ENCODE assay signal across 9 mouse cellular contexts in genomic region chr2:10010263-10010909, GRCm38 (mm10). TPM values are rescaled to one million over a fixed set of nuclear protein-coding genes. Genes with fewer than 3 reads are reported as not detected.
A peak's percentile ranks its signal among the peaks of the same experiment; 100 is the strongest.
DNase-seq lines count a peak whose midpoint lies in the region; ATAC-seq and TF ChIP-seq lines count a peak whose summit lies in the region.
"Had no signal": no experiment of that assay in that cellular context is flagged by ENCODE, and none has a peak within 500 bp of the region (broad histone marks: within the 10 kb centered on the region; RNA-seq: fewer than 3 reads in every experiment).

No protein-coding gene starts in this region.

- H3K4me1 ChIP-seq in heart, embryonic 10.5 days = peaks cover 18% of the 10 kb centered on the region
- H3K4me1 ChIP-seq in MEL (ENCODE audit: control insufficient read depth in 1 of 2, insufficient read depth in 2 of 2, low read length in 2 of 2) = peaks cover 11 to 14% of the 10 kb centered on the region in 2 experiments
- no peaks in the 10 kb centered on the region for H3K4me1 ChIP-seq in limb, embryonic 14.5 days (ENCODE audit: control insufficient read depth, insufficient read depth, low read length)
- no peaks in the 10 kb centered on the region for H3K4me1 ChIP-seq in stomach, postnatal 0 days (replicated peaks; ENCODE audit: control insufficient read depth, insufficient read depth)
- H3K4me1 ChIP-seq: embryonic facial prominence, embryonic 12.5 days had no signal

- peak; percentile 94 for TF ChIP-seq RAD21 in MEL (IDR thresholded peaks at IDR 0.05; ENCODE audit: low read depth, low read length)

- 0 out of 2 replicates have a peak, but pooled peaks have one; percentile 37 for ATAC-seq in limb, embryonic 14.5 days (ENCODE audit: low FRiP score, low read depth)
- no peak for ATAC-seq in stomach, postnatal 0 days (ENCODE audit: low FRiP score, low TSS enrichment)

- TF ChIP-seq POLR2A in MEL (IDR thresholded peaks at IDR 0.05; ENCODE audit: control insufficient read depth in 1 of 2, insufficient read depth in 1 of 2, low read depth in 1 of 2, low read length in 2 of 2, poor library complexity in 1 of 2) = no peak
- no peak for TF ChIP-seq POLR2A in limb, embryonic 14.5 days (IDR thresholded peaks at IDR 0.05; ENCODE audit: borderline replicate concordance, extremely low read depth, insufficient read depth, insufficient read length)

- H3K27me3 ChIP-seq in heart, embryonic 10.5 days (ENCODE audit: insufficient read depth, poor library complexity, severe bottlenecking) = no peaks in the 10 kb centered on the region
- H3K27me3 ChIP-seq in MEL (ENCODE audit: control insufficient read depth in 1 of 2, insufficient read depth in 2 of 2, low read length in 2 of 2) = no peaks in the 10 kb centered on the region
- H3K27me3 ChIP-seq in limb, embryonic 14.5 days (ENCODE audit: control insufficient read depth, insufficient read depth, low read length) = no peaks in the 10 kb centered on the region
- H3K27me3 ChIP-seq in stomach, postnatal 0 days (ENCODE audit: control insufficient read depth, insufficient read depth, low read length) = no peaks in the 10 kb centered on the region
- H3K27me3 ChIP-seq: embryonic facial prominence, embryonic 12.5 days had no signal

- no peak overlapping the region for H3K27ac ChIP-seq in heart, embryonic 10.5 days
- H3K27ac ChIP-seq in MEL (ENCODE audit: control insufficient read depth, low read depth, low read length) = no peak overlapping the region
- H3K27ac ChIP-seq in limb, embryonic 14.5 days (replicated peaks; ENCODE audit: low read depth, low read length) = no peak overlapping the region
- H3K27ac ChIP-seq in stomach, postnatal 0 days (replicated peaks) = no peak overlapping the region
- H3K27ac ChIP-seq: embryonic facial prominence, embryonic 12.5 days had no signal

- WGBS in heart, embryonic 10.5 days = 36% methylated on average over 7 of the region's 7 CpGs
- 29% methylated on average over 7 of the region's 7 CpGs for WGBS in limb, embryonic 14.5 days
- 42% methylated on average over 7 of the region's 7 CpGs for WGBS in stomach, postnatal 0 days

- H3K79me2 ChIP-seq in MEL (ENCODE audit: control insufficient read depth, insufficient read depth, low read length, poor library complexity) = peaks cover 27% of the 10 kb centered on the region

- no peak overlapping the region for H3K9ac ChIP-seq in MEL (ENCODE audit: control insufficient read depth, low read depth, low read length, poor library complexity, severe bottlenecking)
- H3K9ac ChIP-seq in limb, embryonic 14.5 days (ENCODE audit: low read depth, low read length, severe bottlenecking) = no peak overlapping the region
- H3K9ac ChIP-seq in stomach, postnatal 0 days (ENCODE audit: low read length) = no peak overlapping the region
- H3K9ac ChIP-seq: embryonic facial prominence, embryonic 12.5 days had no signal

- H3K4me2 ChIP-seq in limb, embryonic 14.5 days (replicated peaks; ENCODE audit: low read depth, low read length, severe bottlenecking) = no peak overlapping the region
- H3K4me2 ChIP-seq in stomach, postnatal 0 days (replicated peaks; ENCODE audit: low read depth) = no peak overlapping the region
- H3K4me2 ChIP-seq: embryonic facial prominence, embryonic 12.5 days had no signal

- H3K9me3 ChIP-seq in heart, embryonic 10.5 days = no peaks in the 10 kb centered on the region
- no peaks in the 10 kb centered on the region for H3K9me3 ChIP-seq in MEL (replicated peaks; ENCODE audit: insufficient read depth, low read length)
- H3K9me3 ChIP-seq in limb, embryonic 14.5 days (ENCODE audit: control insufficient read depth, low read length) = no peaks in the 10 kb centered on the region
- H3K9me3 ChIP-seq in stomach, postnatal 0 days (ENCODE audit: control insufficient read depth, low read length) = no peaks in the 10 kb centered on the region
- H3K9me3 ChIP-seq: embryonic facial prominence, embryonic 12.5 days had no signal

- DNase-seq in heart, adult 8-10 months (ENCODE audit: low spot score) = peak; percentile 39
- no peak for DNase-seq in heart, embryonic 10.5 days (ENCODE audit: low spot score)
- DNase-seq in 3T3-L1 (ENCODE audit: low read depth, low spot score) (peak; percentile 80), MEL (ENCODE audit: low read depth, low spot score) (peak; percentile 81)
- DNase-seq in embryo, embryonic 11 days = peak; percentile 71
- peak; percentile 51 for DNase-seq in limb, embryonic 14.5 days (ENCODE audit: low spot score)
- no peak for DNase-seq in stomach, postnatal 0 days (ENCODE audit: low spot score)
- no peak for DNase-seq in urinary bladder, postnatal 36 days (ENCODE audit: low spot score in 2 of 2)

- no peaks in the 10 kb centered on the region for H3K36me3 ChIP-seq in heart, embryonic 10.5 days
- peaks cover 0 to 22% of the 10 kb centered on the region in 2 experiments; a peak in 3 of 4 replicates for H3K36me3 ChIP-seq in MEL (ENCODE audit: control insufficient read depth in 1 of 2, insufficient read depth in 2 of 2, low read length in 2 of 2)
- H3K36me3 ChIP-seq in limb, embryonic 14.5 days (ENCODE audit: control insufficient read depth, insufficient read depth, low read length) = no peaks in the 10 kb centered on the region
- H3K36me3 ChIP-seq in stomach, postnatal 0 days (ENCODE audit: control insufficient read depth, insufficient read depth, low read length) = no peaks in the 10 kb centered on the region
- H3K36me3 ChIP-seq: embryonic facial prominence, embryonic 12.5 days had no signal

- TF ChIP-seq EP300 in MEL (IDR thresholded peaks at IDR 0.05; ENCODE audit: low read depth in 1 of 2, low read length in 2 of 2) = no peak
- TF ChIP-seq EP300 in stomach, postnatal 0 days (optimal IDR thresholded peaks at IDR 0.05) = no peak

- peak; percentile 36 to 88 (median 88) for TF ChIP-seq CTCF in MEL (IDR thresholded peaks at IDR 0.05 in 2 of 3, conservative IDR thresholded peaks at IDR 0.05 in 1 of 3; ENCODE audit: control insufficient read depth in 1 of 3, insufficient read depth in 1 of 3, low read depth in 2 of 3, low read length in 3 of 3, poor library complexity in 1 of 3, severe bottlenecking in 1 of 3)
- TF ChIP-seq CTCF in stomach, postnatal 0 days (IDR thresholded peaks at IDR 0.05; ENCODE audit: low read depth) = peak; percentile 93

- H3K4me3 ChIP-seq in heart, embryonic 10.5 days = no peak overlapping the region
- no peak overlapping the region for H3K4me3 ChIP-seq in MEL (ENCODE audit: control insufficient read depth in 1 of 2, insufficient read depth in 1 of 2, low read depth in 2 of 2, low read length in 2 of 2)
- no peak overlapping the region for H3K4me3 ChIP-seq in limb, embryonic 14.5 days (replicated peaks; ENCODE audit: low read length)
- no peak overlapping the region for H3K4me3 ChIP-seq in stomach, postnatal 0 days (ENCODE audit: low read depth, low read length)
- H3K4me3 ChIP-seq: embryonic facial prominence, embryonic 12.5 days had no signal

TF ChIP-seq in MEL, 35 proteins besides CTCF, POLR2A, EP300 and RAD21:
- TF ChIP-seq TAL1 (IDR thresholded peaks at IDR 0.05; ENCODE audit: low read length) (no peak), ZC3H11A (IDR thresholded peaks at IDR 0.05; ENCODE audit: low read depth, low read length) (peak; percentile 76), GABPA (IDR thresholded peaks at IDR 0.05; ENCODE audit: low read depth, low read length) (no peak), JUND (IDR thresholded peaks at IDR 0.05; ENCODE audit: low read depth, low read length) (no peak), MAFK (IDR thresholded peaks at IDR 0.05; ENCODE audit: borderline replicate concordance, low read depth, low read length) (no peak), SIN3A (IDR thresholded peaks at IDR 0.05; ENCODE audit: low read length) (peak; percentile 60; the same call in 1 of the 2 replicates), SMC3 (IDR thresholded peaks at IDR 0.05; ENCODE audit: low read depth, low read length) (peak; percentile 73)
TF ChIP-seq in MEL: peak in this region for 3.

RNA-seq across cellular contexts. Expression of gene Taf3, which starts 38.0 kb away (rescaled TPM):
- total RNA-seq in heart, adult 8-10 months (2022) = 1 to 10 TPM; 7.7 to 8.8 (median 8.0) TPM
- polyA plus RNA-seq in heart, embryonic 10.5 days (2016; fragmentation: Nextera tagmentation; extraction: Ambion mirVana) = 10.2 and 12.2 TPM in 2 replicates
- 8.3 and 9.1 TPM in 2 replicates for total RNA-seq in MEL (2012; rRNA removed)
- polyA plus RNA-seq in MEL (2012; ENCODE audit: insufficient read depth in 1 of 2, insufficient read length in 2 of 2, low read depth in 1 of 2, low replicate concordance in 2 of 2, missing spikeins in 1 of 2) = 10 to 100 TPM in 1 of 2 experiments, not detected in 1; 20.9 TPM
- 8.4 and 9.2 TPM in 2 replicates for polyA plus RNA-seq in limb, embryonic 14.5 days (2012; rRNA removed)
- polyA plus RNA-seq in limb, embryonic 14.5 days (2014; fragmentation: Nextera tagmentation; extraction: Ambion mirVana) = 12.4 and 14.5 TPM in 2 replicates
- polyA plus RNA-seq in stomach, postnatal 0 days (2015; fragmentation: Nextera tagmentation; extraction: Ambion mirVana) = 4.7 and 4.9 TPM in 2 replicates

Comparison
In these comparisons a context has a peak if more than half of its experiments do, and no peak if none do; other contexts are left out.
1. DNase-seq: peak in heart, adult 8-10 months (single experiment), 3T3-L1 (single experiment), MEL (single experiment), embryo, embryonic 11 days (single experiment) and limb, embryonic 14.5 days (single experiment); none in heart, embryonic 10.5 days (single experiment), stomach, postnatal 0 days (single experiment) and urinary bladder, postnatal 36 days (0 of 2).